Mouse (Mus musculus): ENCODE results near the gene Carmil1. TPM values are rescaled to one million over a fixed set of nuclear protein-coding genes. Genes with fewer than 3 reads are reported as not detected.

Gene Carmil1
- polyA plus RNA-seq (2017; shearing (Covaris generic)): 1.5 TPM

DNA sequence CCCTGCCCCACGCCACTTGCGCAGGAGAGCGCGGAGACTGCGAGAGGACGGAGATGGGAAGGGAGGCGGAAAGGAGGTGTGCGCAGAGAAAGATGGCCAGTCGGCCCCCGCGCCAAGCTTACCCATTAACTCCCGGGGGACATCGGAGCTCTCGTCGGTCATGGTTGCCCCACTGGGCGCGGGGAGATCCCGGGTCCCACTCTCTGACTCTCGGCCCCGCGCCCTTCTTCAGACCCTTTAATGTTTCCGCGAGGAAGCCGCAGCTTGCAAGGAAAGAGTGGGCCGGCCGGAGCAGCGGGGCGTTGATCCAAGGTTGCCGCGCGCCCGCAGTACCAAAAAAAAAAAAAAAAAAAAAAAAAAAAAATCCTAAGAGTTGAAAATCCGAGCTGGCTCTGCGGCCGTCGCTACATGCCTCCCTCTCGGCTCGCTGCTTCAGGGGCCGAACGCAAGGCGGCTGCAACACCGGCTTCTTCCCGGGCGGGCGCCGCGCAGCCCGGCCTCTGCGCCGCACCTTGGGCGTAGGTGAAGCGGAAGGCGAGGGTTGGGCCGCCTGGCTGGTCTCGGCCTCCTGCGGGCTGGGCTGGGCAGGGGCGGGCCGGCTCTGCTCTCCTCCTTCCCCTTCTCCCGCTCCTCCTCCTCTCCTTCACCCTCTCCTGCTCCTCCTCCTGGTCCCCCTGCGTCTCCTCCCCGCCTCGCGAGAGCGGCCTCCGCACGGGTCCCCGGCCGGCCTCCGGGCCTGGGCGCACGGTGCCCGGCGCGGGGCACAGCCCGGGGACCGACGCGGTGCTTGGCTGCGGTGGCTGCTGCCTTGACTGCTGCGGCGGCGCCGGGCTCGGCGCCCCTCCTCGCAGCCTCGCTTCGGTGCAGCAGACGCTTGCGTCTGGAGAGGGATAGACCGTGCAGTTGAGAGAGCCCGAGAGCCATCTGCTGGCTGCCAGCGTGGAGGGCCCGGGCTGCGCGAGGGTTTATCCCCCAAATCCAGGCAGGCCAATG is at the start of gene Carmil1:
TSS of gene Carmil1 (minus strand) at position 357 of the 993 bp plus-strand sequence.

DNA sequence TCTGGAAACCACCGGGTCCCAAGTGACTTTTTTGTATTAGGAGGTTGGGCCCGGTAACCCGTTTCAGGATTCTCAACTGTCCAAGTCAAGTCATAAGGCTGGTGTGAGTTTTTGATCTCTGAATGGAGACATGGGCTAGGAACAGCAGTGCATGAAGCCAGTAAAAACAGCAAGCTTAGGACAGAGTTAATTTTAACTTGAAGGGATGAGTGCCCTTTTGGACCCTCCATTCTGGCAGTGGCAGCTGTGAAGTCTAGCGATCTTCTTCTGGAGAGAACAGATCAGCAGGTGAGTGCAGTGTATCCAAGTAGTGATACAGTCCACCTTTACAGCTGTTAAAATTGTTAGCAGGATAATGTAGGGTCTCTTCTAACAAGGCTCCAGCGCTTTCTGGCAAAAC is 46.6 kb upstream of the Carmil1 start, which contains the start of gene Cmah:
TSS of gene Cmah (plus strand) at position 204 of the 400 bp plus-strand sequence.

DNA sequence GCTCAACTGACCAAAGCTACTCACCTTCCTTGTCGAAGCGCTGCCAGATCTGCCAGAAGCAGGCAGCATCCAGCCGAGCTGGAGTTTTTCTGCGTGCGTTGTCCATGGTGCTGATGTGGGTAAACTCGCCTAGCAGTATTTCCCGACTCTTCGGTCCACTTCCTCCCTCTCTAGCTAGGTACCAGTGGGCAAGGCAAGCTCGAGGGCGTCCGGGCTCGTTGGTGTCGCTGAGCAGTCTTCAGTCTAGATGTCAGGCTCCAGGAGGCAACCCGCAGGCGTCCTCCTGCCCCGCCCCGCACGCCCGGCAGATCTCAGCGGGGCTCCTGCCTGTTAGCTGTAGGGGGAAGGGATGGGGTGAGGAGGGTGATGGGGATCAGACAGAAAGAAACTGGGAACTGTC is 289.7 kb downstream of the Carmil1 start, which contains the start of gene Scgn:
TSS of gene Scgn (minus strand) at position 287 of the 400 bp plus-strand sequence.

Other genes starting within 250 kb of the Carmil1 start
- gene Cmah, start 46.6 kb upstream of the Carmil1 start, polyA plus RNA-seq (2017; shearing (Covaris generic)): 62.3 TPM

Measured in effector memory CD4-positive, alpha-beta T cell, adult 7 months (primary cell).